Mouse (Mus musculus): ENCODE measurements around the gene Kptn.

Gene Kptn

GRCm38 (mm10) chr7:16117100-16117499 is 2.6 kb upstream of the Kptn start:
- DNase-seq (ENCODE audit: low read depth in 1 of 2, low spot score in 2 of 2) = no peak

- DNase-seq (ENCODE audit: low read depth in 1 of 2, low spot score in 2 of 2) = no peak
Observed at GRCm38 (mm10) chr7:16120262-16120600, 536 bp downstream of the Kptn start.

- no peak for DNase-seq (ENCODE audit: low read depth in 1 of 2, low spot score in 2 of 2)
Observed at GRCm38 (mm10) chr7:16125829-16126228, 6.1 kb downstream of the Kptn start.

- DNase-seq (ENCODE audit: low read depth in 1 of 2, low spot score in 2 of 2) = no peak
Observed at GRCm38 (mm10) chr7:16128344-16128743, 8.6 kb downstream of the Kptn start.

- no peak for DNase-seq (ENCODE audit: low read depth in 1 of 2, low spot score in 2 of 2)
Observed at GRCm38 (mm10) chr7:16128899-16129298, 9.2 kb downstream of the Kptn start.

GRCm38 (mm10) chr7:16129421-16129845 is 9.7 kb downstream of the Kptn start, which contains the start of gene Slc8a2:
Slc8a2 (plus strand) TSS chr7:16129826.
- DNase-seq (ENCODE audit: low read depth in 1 of 2, low spot score in 2 of 2) = no peak

GRCm38 (mm10) chr7:16129846-16130691 is 10.4 kb downstream of the Kptn start:
- no peak for DNase-seq (ENCODE audit: low read depth in 1 of 2, low spot score in 2 of 2)

GRCm38 (mm10) chr7:16130956-16131634 is 11.4 kb downstream of the Kptn start:
- no peak for DNase-seq (ENCODE audit: low read depth in 1 of 2, low spot score in 2 of 2)

GRCm38 (mm10) chr7:16132161-16132581 is 12.5 kb downstream of the Kptn start:
- DNase-seq (ENCODE audit: low read depth in 1 of 2, low spot score in 2 of 2) = no peak

GRCm38 (mm10) chr7:16132926-16133325 is 13.2 kb downstream of the Kptn start:
- no peak for DNase-seq (ENCODE audit: low read depth in 1 of 2, low spot score in 2 of 2)

GRCm38 (mm10) chr7:16133691-16134090 is 14.0 kb downstream of the Kptn start:
- no peak for DNase-seq (ENCODE audit: low read depth in 1 of 2, low spot score in 2 of 2)

- DNase-seq (ENCODE audit: low read depth in 1 of 2, low spot score in 2 of 2) = no peak
Observed at GRCm38 (mm10) chr7:16134951-16135392, 15.3 kb downstream of the Kptn start.

GRCm38 (mm10) chr7:16146489-16147410 is 27.1 kb downstream of the Kptn start:
- DNase-seq (ENCODE audit: low read depth in 1 of 2, low spot score in 2 of 2) = no peak

GRCm38 (mm10) chr7:16147643-16148042 is 27.9 kb downstream of the Kptn start:
- peak in 1 of 2 experiments; percentile 21 for DNase-seq (ENCODE audit: low read depth in 1 of 2, low spot score in 2 of 2)

- DNase-seq (ENCODE audit: low read depth in 1 of 2, low spot score in 2 of 2) = no peak
Observed at GRCm38 (mm10) chr7:16149241-16149640, 29.5 kb downstream of the Kptn start.

- DNase-seq (ENCODE audit: low read depth in 1 of 2, low spot score in 2 of 2) = no peak
Observed at GRCm38 (mm10) chr7:16150191-16151145, 30.8 kb downstream of the Kptn start.

- no peak for DNase-seq (ENCODE audit: low read depth in 1 of 2, low spot score in 2 of 2)
Observed at GRCm38 (mm10) chr7:16153522-16153921, 33.8 kb downstream of the Kptn start.

- DNase-seq (ENCODE audit: low read depth in 1 of 2, low spot score in 2 of 2) = no peak
Observed at GRCm38 (mm10) chr7:16155132-16155872, 35.6 kb downstream of the Kptn start.

- no peak for DNase-seq (ENCODE audit: low read depth in 1 of 2, low spot score in 2 of 2)
Observed at GRCm38 (mm10) chr7:16156105-16156714, 36.5 kb downstream of the Kptn start.

Data from monocyte, adult 2 months (primary cell).